ENCODE assay signal across 12 mouse cellular contexts in the genomic region with DNA sequence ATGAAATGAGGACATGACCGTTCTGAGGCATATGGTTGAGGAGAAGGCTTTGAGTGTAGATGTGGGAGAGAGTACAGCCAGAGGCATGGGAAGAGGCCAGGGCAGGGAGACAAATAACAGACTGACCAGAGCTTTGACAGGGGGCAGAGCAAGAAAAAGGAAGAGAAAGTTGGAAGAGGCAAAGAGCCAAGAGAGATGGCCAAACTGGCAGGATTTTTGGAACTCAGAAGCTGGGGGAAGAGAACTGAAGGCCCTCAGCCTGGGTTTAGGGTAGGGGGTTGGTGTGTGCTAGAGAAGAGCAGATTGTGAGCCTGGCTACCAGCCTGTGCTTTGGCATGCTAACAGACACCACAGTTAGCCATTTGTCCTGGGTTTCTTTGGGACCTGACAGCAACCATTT. TPM values are rescaled to one million over a fixed set of nuclear protein-coding genes. Genes with fewer than 3 reads are reported as not detected.
DNase-seq lines count a peak whose midpoint lies in the region; ATAC-seq and TF ChIP-seq lines count a peak whose summit lies in the region.
"Had no signal": no experiment of that assay in that cellular context is flagged by ENCODE, and none has a peak within 500 bp of the region (broad histone marks: within the 10 kb centered on the region; RNA-seq: fewer than 3 reads in every experiment).

No protein-coding gene starts in this region.

- H3K27me3 ChIP-seq in heart, adult 2 months (ENCODE audit: control insufficient read depth, insufficient read depth, low read length): no peaks in the 10 kb centered on the region
- no peaks in the 10 kb centered on the region for H3K27me3 ChIP-seq in liver, embryonic 16.5 days (ENCODE audit: control insufficient read depth, insufficient read depth, low read depth, low read length)
- H3K27me3 ChIP-seq: lung, embryonic 15.5 days had no signal

- no peak for ATAC-seq in liver, embryonic 16.5 days (ENCODE audit: low read depth)

- peak overlapping the region; percentile 100; the same call in 1 of the 2 replicates for H3K27ac ChIP-seq in heart, adult 2 months
- H3K27ac ChIP-seq in liver, embryonic 16.5 days (ENCODE audit: low read length): peak overlapping the region; percentile 97
- H3K27ac ChIP-seq: lung, embryonic 15.5 days had no signal

- no peaks in the 10 kb centered on the region for H3K9me3 ChIP-seq in liver, embryonic 16.5 days (replicated peaks; ENCODE audit: control insufficient read depth, low read length)
- H3K9me3 ChIP-seq: lung, embryonic 15.5 days had no signal

- no peak for TF ChIP-seq CTCF in heart, adult 2 months (IDR thresholded peaks at IDR 0.05)

- peak in 1 of 2 experiments; percentile 10 for DNase-seq in heart, adult 2 months
- DNase-seq in heart, postnatal 4 days: no peak
- DNase-seq in layer of hippocampus, postnatal 14 days (ENCODE audit: low spot score in 2 of 2): peak; percentile 39 to 80
- DNase-seq in layer of hippocampus, postnatal 25 days (ENCODE audit: extremely low spot score in 1 of 2, low spot score in 1 of 2): no peak
- DNase-seq in cerebellum, adult 18-20 months: peak; percentile 50 to 57
- no peak for DNase-seq in adrenal gland, postnatal 4 days (ENCODE audit: low spot score in 2 of 2)
- DNase-seq in right cerebral cortex, postnatal 25 days: no peak
- DNase-seq: right cerebral cortex, adult 18-20 months had no signal

- no peak overlapping the region for H3K9ac ChIP-seq in heart, adult 2 months (ENCODE audit: low read depth, low read length)
- no peak overlapping the region; the same call in 1 of the 2 replicates for H3K9ac ChIP-seq in liver, embryonic 16.5 days (ENCODE audit: low read depth, low read length)
- H3K9ac ChIP-seq: lung, embryonic 15.5 days had no signal

- intact Hi-C loops in heart, adult 2 months (cut with DNase I): loop anchor here (5.0 kb wide), 2 partner anchors 99 to 189 kb away; a partner anchor contains a TSS

- 63% methylated on average over 1 of the region's 1 CpGs for WGBS in heart, adult 2 months
- 88% methylated on average over 1 of the region's 1 CpGs for WGBS in liver, embryonic 16.5 days (ENCODE audit: insufficient replicate concordance)

- H3K4me3 ChIP-seq in heart, adult 2 months: no peak overlapping the region
- H3K4me3 ChIP-seq in liver, embryonic 16.5 days (ENCODE audit: low read depth, low read length): no peak overlapping the region
- H3K4me3 ChIP-seq: lung, embryonic 15.5 days had no signal

- peaks cover 11% of the 10 kb centered on the region for H3K4me1 ChIP-seq in heart, adult 2 months (ENCODE audit: control insufficient read depth, insufficient read depth, low read length)
- peaks cover 31% of the 10 kb centered on the region for H3K4me1 ChIP-seq in liver, embryonic 16.5 days (ENCODE audit: control insufficient read depth, low read depth, low read length)

- no peak for TF ChIP-seq EP300 in heart, adult 2 months (IDR thresholded peaks at IDR 0.05; ENCODE audit: insufficient read depth, low read depth, low read length)

- no peaks in the 10 kb centered on the region for H3K79me2 ChIP-seq in heart, adult 2 months (replicated peaks; ENCODE audit: control insufficient read depth, insufficient read depth, low read length)

- TF ChIP-seq POLR2A in heart, adult 2 months (IDR thresholded peaks at IDR 0.05; ENCODE audit: insufficient read depth, low read depth, low read length): no peak

- no peak overlapping the region for H3K4me2 ChIP-seq in liver, embryonic 16.5 days (ENCODE audit: low read depth, low read length)

- H3K36me3 ChIP-seq in heart, adult 2 months (ENCODE audit: control insufficient read depth, insufficient read depth, low read length): peaks cover 6% of the 10 kb centered on the region
- H3K36me3 ChIP-seq in liver, embryonic 16.5 days (ENCODE audit: control insufficient read depth, insufficient read depth): no peaks in the 10 kb centered on the region; the same call in 1 of the 2 replicates

RNA-seq across cellular contexts. Expression of a gene that starts 1.7 kb away (rescaled TPM):
- 10 to 100 TPM; 50.7 to 53.9 TPM for total RNA-seq in heart, adult 2 months (2021)
- 54.2 and 59.7 TPM in 2 replicates for polyA plus RNA-seq in heart, adult 2 months (2012; rRNA removed)
- 10 to 100 TPM; 54.8 to 57.7 TPM for total RNA-seq in heart, postnatal 4 days (2021)
- total RNA-seq in layer of hippocampus, postnatal 14 days (2021): 10 to 100 TPM; 15.1 to 16.3 TPM
- total RNA-seq in layer of hippocampus, postnatal 25 days (2021): 10 to 100 TPM; 19.3 to 24.3 TPM
- 28.6 and 31.4 TPM in 2 replicates for polyA plus RNA-seq in liver, embryonic 16.5 days (2015; fragmentation: Nextera tagmentation; extraction: Ambion mirVana)
- total RNA-seq in adrenal gland, postnatal 4 days (2021): 10 to 100 TPM; 86.2 to 89.7 TPM

RNA-seq across cellular contexts. Expression of a gene that starts 54.7 kb away (rescaled TPM):
- total RNA-seq in heart, adult 2 months (2021): not detected
- not detected in 2 replicates for polyA plus RNA-seq in heart, adult 2 months (2012; rRNA removed)
- not detected for total RNA-seq in heart, postnatal 4 days (2021)
- total RNA-seq in layer of hippocampus, postnatal 14 days (2021): not detected
- not detected for total RNA-seq in layer of hippocampus, postnatal 25 days (2021)
- not detected in 2 replicates for polyA plus RNA-seq in liver, embryonic 16.5 days (2015; fragmentation: Nextera tagmentation; extraction: Ambion mirVana)
- total RNA-seq in adrenal gland, postnatal 4 days (2021): not detected
- total RNA-seq: granulocyte monocyte progenitor cell, adult 5-6 weeks had no signal
- polyA plus RNA-seq: large intestine, adult 2 months; lung, embryonic 15.5 days had no signal

Comparison
In these comparisons a context has a peak if more than half of its experiments do, and no peak if none do; other contexts are left out.
1. DNase-seq: peak in layer of hippocampus, postnatal 14 days (2 of 2) and cerebellum, adult 18-20 months (2 of 2); none in heart, postnatal 4 days (single experiment), layer of hippocampus, postnatal 25 days (0 of 2), adrenal gland, postnatal 4 days (0 of 2) and right cerebral cortex, postnatal 25 days (single experiment).